Mouse (Mus musculus): Measurements from ENCODE around the gene Rab5b.

- TF ChIP-seq GATA1 (IDR thresholded peaks at IDR 0.05; ENCODE audit: borderline replicate concordance, low read length) (no peak), FLI1 (IDR thresholded peaks at IDR 0.05; ENCODE audit: low read length) (no peak)
These were observed 54.2 kb downstream of the Rab5b start for GRCm38 (mm10) chr10:128641871-128642270.

All from megakaryocyte, embryonic 14.5 days (primary cell).